Mouse (Mus musculus): ENCODE results near the gene Slc9b1. TPM values are rescaled to one million over a fixed set of nuclear protein-coding genes. Genes with fewer than 3 reads are reported as not detected.

Slc9b1 gene
- not detected in 2 replicates for polyA plus RNA-seq (2012; rRNA removed)

DNA sequence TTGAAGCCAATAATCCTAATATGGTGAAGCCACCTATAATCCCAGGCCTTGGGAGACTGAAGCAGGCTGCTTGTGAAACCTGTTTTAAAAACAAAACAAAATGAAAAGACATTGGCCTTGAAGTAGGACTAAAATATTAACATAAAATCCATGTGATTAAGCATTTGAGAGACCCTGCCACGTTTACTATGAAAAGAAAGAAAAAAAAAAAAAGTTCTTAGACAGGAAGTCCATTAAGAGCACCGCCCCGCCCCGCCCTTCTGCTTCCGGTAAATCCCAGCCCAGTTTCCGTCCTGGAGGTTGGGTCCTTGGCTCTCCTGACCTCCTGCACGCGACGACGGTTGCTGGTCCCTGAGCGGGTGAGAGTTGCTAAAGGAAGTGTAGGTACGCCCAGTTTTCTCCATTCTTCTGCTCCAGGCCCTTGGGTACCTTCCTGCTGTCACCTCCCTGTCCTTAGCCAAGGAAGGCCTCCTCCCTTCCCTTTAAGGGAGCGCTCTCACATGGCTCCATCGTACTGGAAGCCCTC is at the start of gene Slc9b1:
Gene Slc9b1 (plus strand): TSS at position 291 of the 526 bp plus-strand sequence.
- no peak for TF ChIP-seq CTCF (IDR thresholded peaks at IDR 0.05; ENCODE audit: extremely low read depth, insufficient read length, insufficient replicate concordance, low read depth, low read length)
- no peak for TF ChIP-seq POLR2A (IDR thresholded peaks at IDR 0.05; ENCODE audit: low read depth, low read length)
- H3K27me3 ChIP-seq (ENCODE audit: control insufficient read depth, insufficient read depth, low read length): no peaks in the 10 kb centered on the region
- no peaks in the 10 kb centered on the region for H3K4me1 ChIP-seq (ENCODE audit: control insufficient read depth, insufficient read depth, insufficient read length, low read length)
- H3K27ac ChIP-seq (ENCODE audit: insufficient read depth, low read depth, low read length): no peak within 1 kb of the TSS
- no peaks in the 10 kb centered on the region for H3K36me3 ChIP-seq (ENCODE audit: control insufficient read depth, insufficient read depth, low read length)
- no peak within 1 kb of the TSS for H3K4me3 ChIP-seq (ENCODE audit: low read depth, low read length)
- 79% methylated on average over 14 of the region's 14 CpGs for WGBS

- H3K27me3 ChIP-seq (ENCODE audit: control insufficient read depth, insufficient read depth, low read length): no peaks in the 10 kb centered on the region
- H3K4me3 ChIP-seq (ENCODE audit: low read depth, low read length): no peak overlapping the region
- no peak overlapping the region for H3K27ac ChIP-seq (ENCODE audit: insufficient read depth, low read depth, low read length)
- H3K4me1 ChIP-seq (ENCODE audit: control insufficient read depth, insufficient read depth, insufficient read length, low read length): no peaks in the 10 kb centered on the region; the same call in 1 of the 2 replicates
- TF ChIP-seq POLR2A (IDR thresholded peaks at IDR 0.05; ENCODE audit: low read depth, low read length) (no peak), CTCF (IDR thresholded peaks at IDR 0.05; ENCODE audit: extremely low read depth, insufficient read length, insufficient replicate concordance, low read depth, low read length) (no peak)
- H3K36me3 ChIP-seq (ENCODE audit: control insufficient read depth, insufficient read depth, low read length): no peaks in the 10 kb centered on the region
- WGBS: 16% methylated on average over 3 of the region's 3 CpGs
Measured at GRCm38 (mm10) chr3:135298560-135298959, 49.3 kb upstream of the Slc9b1 start.

DNA sequence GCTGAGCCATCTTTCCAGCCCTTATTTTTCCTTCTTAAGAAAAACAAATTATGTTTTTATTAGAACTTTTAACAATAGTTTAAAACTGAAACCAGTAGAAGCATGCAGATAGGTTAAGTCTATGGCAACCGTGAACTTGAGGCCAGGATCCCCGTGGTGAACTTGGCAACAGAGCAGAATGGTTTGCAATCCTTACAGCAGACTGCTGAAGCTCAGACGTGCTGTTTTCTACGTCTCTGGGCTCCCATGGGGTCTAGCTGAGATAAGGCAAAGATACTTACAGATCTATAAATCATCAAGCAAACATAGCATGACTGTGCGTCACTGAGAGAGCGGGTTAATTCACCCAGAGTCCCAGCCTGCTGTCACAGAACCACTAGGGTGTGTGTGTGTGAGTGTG is 47.7 kb upstream of the Slc9b1 start:
- Histone ChIP-seq H3K36me3 (ENCODE audit: control insufficient read depth, insufficient read depth, low read length) (no peaks in the 10 kb centered on the region), H3K4me3 (ENCODE audit: low read depth, low read length) (no peak overlapping the region), H3K27ac (ENCODE audit: insufficient read depth, low read depth, low read length) (no peak overlapping the region), H3K27me3 (ENCODE audit: control insufficient read depth, insufficient read depth, low read length) (no peaks in the 10 kb centered on the region), H3K4me1 (ENCODE audit: control insufficient read depth, insufficient read depth, insufficient read length, low read length) (no peaks in the 10 kb centered on the region; the same call in 1 of the 2 replicates)
- 53% methylated on average over 6 of the region's 6 CpGs for WGBS
- TF ChIP-seq CTCF (IDR thresholded peaks at IDR 0.05; ENCODE audit: extremely low read depth, insufficient read length, insufficient replicate concordance, low read depth, low read length) (no peak), POLR2A (IDR thresholded peaks at IDR 0.05; ENCODE audit: low read depth, low read length) (no peak)

DNA sequence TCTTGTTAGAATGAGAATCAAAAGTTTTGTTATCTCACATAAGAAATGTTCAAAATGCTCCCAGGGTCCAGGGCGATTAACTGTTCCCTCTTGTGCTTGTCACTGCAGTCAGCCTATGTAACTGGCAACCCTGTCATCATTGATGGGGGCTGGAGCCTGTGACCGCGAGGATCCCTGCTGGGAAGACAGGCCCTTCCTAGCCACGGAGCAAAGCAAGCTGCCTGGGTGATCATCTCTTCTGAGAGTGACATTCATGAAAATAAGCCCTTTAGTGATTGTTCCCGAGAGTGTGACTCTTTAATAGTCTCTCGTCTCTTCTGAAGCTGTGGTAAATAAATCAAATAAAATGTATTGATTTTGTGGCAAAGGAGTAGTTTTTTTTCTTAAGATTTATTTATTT is 43.8 kb upstream of the Slc9b1 start:
- H3K36me3 ChIP-seq (ENCODE audit: control insufficient read depth, insufficient read depth, low read length): no peaks in the 10 kb centered on the region
- 75% methylated on average over 6 of the region's 6 CpGs for WGBS

DNA sequence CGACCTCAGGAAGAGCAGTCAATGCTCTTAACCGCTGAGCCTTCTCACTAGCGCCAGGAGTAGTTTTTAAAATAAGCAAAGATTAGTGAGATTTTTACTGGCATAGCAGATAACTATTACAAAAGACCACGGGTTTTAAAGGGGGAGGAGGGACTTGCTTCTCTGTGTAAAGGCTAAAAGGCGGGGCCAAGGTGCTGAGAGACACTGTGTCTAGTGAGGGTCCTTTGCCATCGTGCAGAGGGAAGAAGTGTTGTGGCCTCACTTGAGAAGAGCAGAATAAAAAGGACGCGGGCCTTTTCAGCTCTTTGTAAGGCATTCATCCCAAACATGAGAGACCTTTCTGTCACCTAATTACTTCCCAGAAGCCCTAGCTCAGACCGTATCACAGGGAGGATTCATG is 43.3 kb upstream of the Slc9b1 start:
- Histone ChIP-seq H3K4me3 (ENCODE audit: low read depth, low read length) (no peak overlapping the region), H3K27ac (ENCODE audit: insufficient read depth, low read depth, low read length) (no peak overlapping the region), H3K36me3 (ENCODE audit: control insufficient read depth, insufficient read depth, low read length) (no peaks in the 10 kb centered on the region), H3K27me3 (ENCODE audit: control insufficient read depth, insufficient read depth, low read length) (peaks cover 14% of the 10 kb centered on the region), H3K4me1 (ENCODE audit: control insufficient read depth, insufficient read depth, insufficient read length, low read length) (peaks cover 4% of the 10 kb centered on the region)
- WGBS: 52% methylated on average over 9 of the region's 9 CpGs
- TF ChIP-seq CTCF (IDR thresholded peaks at IDR 0.05; ENCODE audit: extremely low read depth, insufficient read length, insufficient replicate concordance, low read depth, low read length) (no peak), POLR2A (IDR thresholded peaks at IDR 0.05; ENCODE audit: low read depth, low read length) (no peak)

More for the DNA sequence above, 43.8 kb upstream of the Slc9b1 start:
- Histone ChIP-seq H3K27ac (ENCODE audit: insufficient read depth, low read depth, low read length) (no peak overlapping the region), H3K4me1 (ENCODE audit: control insufficient read depth, insufficient read depth, insufficient read length, low read length) (peaks cover 4% of the 10 kb centered on the region), H3K27me3 (ENCODE audit: control insufficient read depth, insufficient read depth, low read length) (peaks cover 14% of the 10 kb centered on the region), H3K4me3 (ENCODE audit: low read depth, low read length) (no peak overlapping the region)
- TF ChIP-seq POLR2A (IDR thresholded peaks at IDR 0.05; ENCODE audit: low read depth, low read length) (no peak), CTCF (IDR thresholded peaks at IDR 0.05; ENCODE audit: extremely low read depth, insufficient read length, insufficient replicate concordance, low read depth, low read length) (no peak)

DNA sequence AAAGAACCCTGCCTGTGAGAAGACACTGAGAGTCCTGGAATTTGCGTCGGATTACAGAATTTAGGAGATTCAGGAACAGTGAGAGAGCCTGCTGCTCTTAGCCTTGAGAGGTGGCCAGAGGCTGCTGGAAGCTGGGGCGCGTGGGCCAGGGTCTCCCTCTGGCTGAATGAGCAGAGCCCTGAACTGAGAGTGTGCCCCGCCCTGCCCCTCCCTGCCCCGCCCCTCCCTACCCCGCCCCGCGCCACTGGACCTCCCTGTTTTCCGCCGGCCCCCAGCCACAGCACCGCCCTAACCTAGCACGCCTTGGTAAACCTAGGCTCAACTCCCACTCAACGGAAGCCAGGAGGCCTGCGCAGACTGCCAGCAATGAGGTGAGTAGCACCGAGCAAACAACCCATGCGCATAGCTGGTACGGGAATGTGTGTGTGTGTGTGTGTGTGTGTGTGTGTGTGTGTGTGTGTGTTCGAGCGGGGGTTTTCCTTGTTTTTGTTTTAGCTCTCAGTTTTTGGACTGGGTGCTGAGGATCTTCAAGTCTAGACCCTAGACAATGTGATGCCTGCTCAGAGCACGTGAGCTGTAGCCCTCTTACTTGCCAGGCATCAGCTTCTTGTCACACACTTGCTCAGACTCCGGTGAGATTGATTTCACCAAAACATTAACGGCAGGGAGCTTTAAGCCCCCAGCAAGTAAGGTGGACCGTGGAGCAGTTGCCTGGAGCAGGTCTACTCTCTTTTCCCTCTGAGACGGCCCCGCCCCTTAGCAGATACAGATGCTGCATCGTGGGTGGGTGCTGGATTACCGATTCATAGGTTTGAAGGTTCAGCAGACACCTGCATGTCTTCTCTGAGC is 40.2 kb upstream of the Slc9b1 start, which contains the start of gene Slc9b2:
Gene Slc9b2 (plus strand): TSS at position 290 of the 849 bp plus-strand sequence.
- TF ChIP-seq CTCF (IDR thresholded peaks at IDR 0.05; ENCODE audit: extremely low read depth, insufficient read length, insufficient replicate concordance, low read depth, low read length): no peak
- TF ChIP-seq POLR2A (IDR thresholded peaks at IDR 0.05; ENCODE audit: low read depth, low read length): no peak
- WGBS: 7% methylated on average over 28 of the region's 28 CpGs
- H3K36me3 ChIP-seq (ENCODE audit: control insufficient read depth, insufficient read depth, low read length): no peaks in the 10 kb centered on the region
- H3K4me3 ChIP-seq (ENCODE audit: low read depth, low read length): peak within 1 kb of the TSS; percentile 42
- peaks cover 4% of the 10 kb centered on the region for H3K4me1 ChIP-seq (ENCODE audit: control insufficient read depth, insufficient read depth, insufficient read length, low read length)
- peaks cover 14% of the 10 kb centered on the region for H3K27me3 ChIP-seq (ENCODE audit: control insufficient read depth, insufficient read depth, low read length)
- H3K27ac ChIP-seq (ENCODE audit: insufficient read depth, low read depth, low read length): no peak within 1 kb of the TSS

DNA sequence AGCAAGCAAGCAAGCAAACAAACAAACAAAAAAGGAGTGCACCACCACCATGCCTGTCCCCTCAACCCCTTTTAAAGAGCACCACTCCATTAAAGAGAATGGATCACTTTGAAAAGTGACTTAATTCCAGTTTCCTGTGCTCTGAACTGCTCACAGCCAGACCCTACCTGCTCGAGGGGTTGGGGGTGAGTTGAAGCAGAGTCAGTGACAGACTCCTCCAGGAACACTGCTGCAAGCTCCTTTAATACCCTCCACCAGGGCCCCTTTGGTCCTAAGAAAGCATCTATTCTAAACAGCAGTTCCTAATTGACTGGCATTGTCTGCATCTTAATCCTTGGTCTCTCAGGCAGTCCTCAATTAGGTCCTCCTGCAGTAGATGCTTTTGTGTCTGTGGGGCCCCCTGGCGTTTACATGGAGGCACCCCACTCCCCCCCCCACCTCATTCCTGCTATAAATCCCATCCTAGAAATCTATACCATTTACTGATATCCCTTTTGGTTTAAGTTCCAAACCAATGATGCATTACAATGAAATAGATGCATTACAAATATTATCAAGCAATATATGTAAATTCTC is 34.8 kb upstream of the Slc9b1 start:
- Histone ChIP-seq H3K4me3 (ENCODE audit: low read depth, low read length) (no peak overlapping the region), H3K4me1 (ENCODE audit: control insufficient read depth, insufficient read depth, insufficient read length, low read length) (no peaks in the 10 kb centered on the region), H3K27ac (ENCODE audit: insufficient read depth, low read depth, low read length) (no peak overlapping the region), H3K36me3 (ENCODE audit: control insufficient read depth, insufficient read depth, low read length) (no peaks in the 10 kb centered on the region), H3K27me3 (ENCODE audit: control insufficient read depth, insufficient read depth, low read length) (peaks cover 4% of the 10 kb centered on the region; the same call in 1 of the 2 replicates)
- WGBS: 34% methylated on average over 2 of the region's 2 CpGs
- no peak for TF ChIP-seq POLR2A (IDR thresholded peaks at IDR 0.05; ENCODE audit: low read depth, low read length)
- no peak for TF ChIP-seq CTCF (IDR thresholded peaks at IDR 0.05; ENCODE audit: extremely low read depth, insufficient read length, insufficient replicate concordance, low read depth, low read length)
